In the genomic region with DNA sequence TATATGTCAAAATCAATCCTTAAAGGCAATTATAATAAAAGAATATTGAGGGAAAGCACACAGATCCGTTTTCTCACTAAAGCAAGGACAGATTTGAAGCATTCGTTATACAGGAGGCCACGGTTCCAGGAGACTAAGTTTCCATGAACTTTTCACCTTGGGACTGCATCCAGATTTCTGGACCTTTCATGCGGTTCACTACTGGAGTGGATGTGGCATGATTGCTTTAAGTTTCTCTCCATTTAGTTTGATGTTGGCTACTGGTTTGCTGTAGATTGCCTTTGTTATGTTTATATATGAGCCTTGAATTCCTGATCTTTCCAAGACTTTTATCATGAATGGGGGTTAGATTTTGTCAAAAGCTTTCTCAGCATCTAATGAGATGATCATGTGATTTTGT, we compare ENCODE assay signal across 15 mouse cellular contexts.
DNase-seq lines count a peak whose midpoint lies in the region.
"Had no signal": no experiment of that assay in that cellular context is flagged by ENCODE, and none has a peak within 500 bp of the region (broad histone marks: within the 10 kb centered on the region; RNA-seq: fewer than 3 reads in every experiment).

No protein-coding gene starts in this region.

- DNase-seq in kidney, adult 9 months = peak; percentile 11
- no peak for DNase-seq in kidney, postnatal 10 days
- peak; percentile 29 for DNase-seq in ES-CJ7 (ENCODE audit: low read depth, low spot score)
- DNase-seq in R1 (ENCODE audit: low read depth, low spot score) = peak; percentile 90
- DNase-seq in lung, postnatal 14 days = no peak
- no peak for DNase-seq in urinary bladder, adult 18-20 months (ENCODE audit: low spot score in 2 of 2)
- DNase-seq: adrenal gland, adult 8-10 months; adrenal gland, postnatal 14 days; adrenal gland, postnatal 36 days; cerebellum, adult 11-12 months; cerebellum, adult 2 months; cerebellum, adult 9-10 months; cerebellum, postnatal 10 days; cerebellum, postnatal 25 days; embryo, embryonic 11 days had no signal

Comparison
In these comparisons a context has a peak if more than half of its experiments do, and no peak if none do; other contexts are left out.
1. DNase-seq: peak in kidney, adult 9 months (single experiment), ES-CJ7 (single experiment) and R1 (single experiment); none in kidney, postnatal 10 days (single experiment), lung, postnatal 14 days (single experiment) and urinary bladder, adult 18-20 months (0 of 2).